Mouse (Mus musculus) heart, postnatal 0 days (tissue): ENCODE data around the gene Arpc3.

Source experiments
- CTCF ChIP-seq: IDR thresholded peaks from 2 replicates; pipeline ENCODE4 v1.5.1; 2016; ENCODE audit warnings: antibody characterized with exemption, control low read depth, low read depth
- EP300 ChIP-seq: IDR thresholded peaks from 2 replicates; pipeline ENCODE4 v1.6.1; 2016; ENCODE audit warnings: antibody characterized with exemption, low read depth

- no peak for TF ChIP-seq EP300
- no peak for TF ChIP-seq CTCF
These were observed 21.1 kb downstream of the Arpc3 start for GRCm38 (mm10) chr5:122412826-122413225.
